Mouse (Mus musculus) stomach, embryonic 14.5 days (tissue): Measurements from ENCODE around the gene Grn. TPM values are rescaled to one million over a fixed set of nuclear protein-coding genes. Genes with fewer than 3 reads are reported as not detected.

Experiments
- ATAC-seq: fragments of 200-750 bp; cut with Nextera tagmentation; 2 replicates; pipeline ENCODE4 v1.8.0; 2017; ENCODE audit warnings: low read depth, moderate TSS enrichment; ENCODE audit not compliant: insufficient number of reproducible peaks, insufficient read depth, low FRiP score
- H3K27ac ChIP-seq: fragments of 300-500 bp; sonication (generic); 2 replicates; pipeline ENCODE4 v1.5.1; 2014; ENCODE audit warnings: mild to moderate bottlenecking, low read length, moderate library complexity, mixed read lengths
- H3K27me3 ChIP-seq: fragments of 300-500 bp; sonication (generic); 2 replicates; pipeline ENCODE4 v1.6.1; 2014; ENCODE audit warnings: low read length, control low read depth, mixed read lengths; ENCODE audit not compliant: control insufficient read depth, insufficient read depth
- H3K36me3 ChIP-seq: fragments of 300-500 bp; sonication (generic); 2 replicates; pipeline ENCODE4 v1.6.1; 2014; ENCODE audit warnings: mild to moderate bottlenecking, control low read depth, low read length, moderate library complexity, mixed read lengths; ENCODE audit not compliant: control insufficient read depth, insufficient read depth
- H3K4me1 ChIP-seq: fragments of 300-500 bp; sonication (generic); 2 replicates; pipeline ENCODE4 v1.6.1; 2014; ENCODE audit warnings: low read length, control low read depth, mixed read lengths; ENCODE audit not compliant: control insufficient read depth, insufficient read depth
- H3K4me2 ChIP-seq: fragments of 300-500 bp; sonication (generic); replicated peaks from 2 replicates; pipeline ENCODE4 v1.6.1; 2014; ENCODE audit warnings: low read depth, low read length, control low read depth
- H3K4me3 ChIP-seq: fragments of 300-500 bp; sonication (generic); 2 replicates; pipeline ENCODE4 v1.5.1; 2014; ENCODE audit warnings: low read depth, low read length, control low read depth
- H3K9ac ChIP-seq: fragments of 300-500 bp; sonication (generic); replicated peaks from 2 replicates; pipeline ENCODE4 v1.6.1; 2014; ENCODE audit warnings: low read depth, mild to moderate bottlenecking, control low read depth, low read length, moderate library complexity, mixed read lengths
- H3K9me3 ChIP-seq: fragments of 300-500 bp; sonication (generic); 2 replicates; pipeline ENCODE4 v1.6.1; 2016; ENCODE audit warnings: low read depth, low read length, control low read depth; ENCODE audit not compliant: control insufficient read depth
- WGBS: fragments of 180-500 bp; shearing (Covaris S2); extraction: QIAGEN DNeasy Blood & Tissue Kit; methylation state at CpG from one replicate; pipeline ENCODE4 v1.1.7; 2014; 5-methylcytosine and 5-hydroxymethylcytosine counted together
- microRNA-seq: library from miRNA; unstranded; fragments of <30 nt; microRNA quantifications from one replicate; pipeline ENCODE4, GENCODE M21; 2016
- polyA plus RNA-seq: library from polyadenylated mRNA; unstranded; fragments of >200 nt; fragmentation: Nextera tagmentation; extraction: Ambion mirVana; gene quantifications from 2 replicates; pipeline ENCODE4 v1.2.1, GENCODE M21; 2014

The Grn gene
- polyA plus RNA-seq, 1 experiment from 2014 or later: 122 TPM

GRCm38 (mm10) chr11:102480111-102480510 is 50.0 kb downstream of the Grn start:
- WGBS: 98% methylated on average over 15 of the region's 15 CpGs
- H3K9ac ChIP-seq: no peak overlapping the region
- H3K36me3 ChIP-seq: peaks cover 55% of the 10 kb centered on the region
- no peak for ATAC-seq
- no peaks in the 10 kb centered on the region for H3K9me3 ChIP-seq
- H3K27me3 ChIP-seq: no peaks in the 10 kb centered on the region
- no peaks in the 10 kb centered on the region for H3K4me1 ChIP-seq
- H3K4me2 ChIP-seq: no peak overlapping the region
- H3K27ac ChIP-seq: no peak overlapping the region
- no peak overlapping the region for H3K4me3 ChIP-seq

GRCm38 (mm10) chr11:102480897-102481296 is 50.8 kb downstream of the Grn start:
- ATAC-seq: no peak
- Histone ChIP-seq H3K9ac (no peak overlapping the region), H3K36me3 (peaks cover 56% of the 10 kb centered on the region)

GRCm38 (mm10) chr11:102481779-102482178 is 51.7 kb downstream of the Grn start:
- H3K9me3 ChIP-seq: no peaks in the 10 kb centered on the region
- H3K9ac ChIP-seq: no peak overlapping the region
- no peak overlapping the region for H3K27ac ChIP-seq
- no peaks in the 10 kb centered on the region for H3K4me1 ChIP-seq
- H3K4me3 ChIP-seq: no peak overlapping the region
- peaks cover 64% of the 10 kb centered on the region for H3K36me3 ChIP-seq
- H3K27me3 ChIP-seq: no peaks in the 10 kb centered on the region
- WGBS: 94% methylated on average over 10 of the region's 10 CpGs
- ATAC-seq: no peak
- H3K4me2 ChIP-seq: no peak overlapping the region

More at GRCm38 (mm10) chr11:102480897-102481296, 50.8 kb downstream of the Grn start:
- 88% methylated on average over 4 of the region's 4 CpGs for WGBS
- Histone ChIP-seq H3K4me3 (no peak overlapping the region), H3K4me2 (no peak overlapping the region), H3K27me3 (no peaks in the 10 kb centered on the region), H3K27ac (no peak overlapping the region), H3K9me3 (no peaks in the 10 kb centered on the region), H3K4me1 (no peaks in the 10 kb centered on the region)

Small RNA genes within 50 kb of the gene (microRNA-seq; reads per million reads assigned to microRNA genes)
- gene Mir6930: not detected

Other genes starting within 250 kb of the Grn start
- gene Lsm12, start 245.0 kb upstream of the Grn start, polyA plus RNA-seq: 88.2 and 88.5 TPM in 2 replicates
- gene G6pc3, start 240.7 kb upstream of the Grn start, polyA plus RNA-seq: 34.4 and 36.6 TPM in 2 replicates
- 41.5 and 46.4 TPM in 2 replicates for gene Hdac5, start 200.1 kb upstream of the Grn start, polyA plus RNA-seq
- 11.4 and 11.8 TPM in 2 replicates for gene BC030867, start 181.4 kb upstream of the Grn start, polyA plus RNA-seq
- not detected in 2 replicates for gene Asb16, start 161.6 kb upstream of the Grn start, polyA plus RNA-seq
- 53.0 and 55.0 TPM in 2 replicates for gene Tmub2, start 145.4 kb upstream of the Grn start, polyA plus RNA-seq
- gene Atxn7l3, start 133.7 kb upstream of the Grn start, polyA plus RNA-seq: 18.7 and 19.0 TPM in 2 replicates
- 77.3 and 87.2 TPM in 2 replicates for gene Ubtf, start 110.6 kb upstream of the Grn start, polyA plus RNA-seq
- gene Slc4a1, start 64.1 kb upstream of the Grn start, polyA plus RNA-seq: 4.2 and 4.6 TPM in 2 replicates
- gene Rundc3a, start 36.9 kb upstream of the Grn start, polyA plus RNA-seq: 7.9 and 9.7 TPM in 2 replicates
- gene Slc25a39, start 22.4 kb upstream of the Grn start, polyA plus RNA-seq: 215 and 216 TPM in 2 replicates
- gene Fam171a2, start 17.4 kb downstream of the Grn start, polyA plus RNA-seq: 7.1 and 8.0 TPM in 2 replicates
- 6.4 and 7.5 TPM in 2 replicates for gene Itga2b, start 39.8 kb downstream of the Grn start, polyA plus RNA-seq
- 55.4 and 64.7 TPM in 2 replicates for gene Gpatch8, start 126.1 kb downstream of the Grn start, polyA plus RNA-seq
- 15.9 and 18.9 TPM in 2 replicates for gene Gm11627, start 149.1 kb downstream of the Grn start, polyA plus RNA-seq
- 30.5 and 30.6 TPM in 2 replicates for gene Fzd2, start 174.1 kb downstream of the Grn start, polyA plus RNA-seq
- gene Meioc, start 233.4 kb downstream of the Grn start, polyA plus RNA-seq: 0.80 and 1.2 TPM in 2 replicates